Mouse (Mus musculus): ENCODE results near the gene Stk19.
"Not testable (repeated sequence)": the region's sequence is repeated elsewhere in the genome, so short reads cannot be mapped to it uniquely, and the experiment has no call there.

Gene Stk19

GRCm38 (mm10) chr17:34838785-34839184 is 2.0 kb upstream of the Stk19 start:
- no peak for DNase-seq

GRCm38 (mm10) chr17:34837464-34838324 is 949 bp upstream of the Stk19 start:
- peak; percentile 4 to 46 for DNase-seq

GRCm38 (mm10) chr17:34836155-34836855 is 440 bp downstream of the Stk19 start:
- no peak for DNase-seq

- not testable (repeated sequence) for DNase-seq
Observed at GRCm38 (mm10) chr17:34830776-34831175, 6.0 kb downstream of the Stk19 start.

- DNase-seq: no peak
Observed at GRCm38 (mm10) chr17:34814818-34815370, 21.9 kb downstream of the Stk19 start.

- peak; percentile 32 to 39 for DNase-seq
Observed at GRCm38 (mm10) chr17:34813747-34814146, 23.0 kb downstream of the Stk19 start.

GRCm38 (mm10) chr17:34811275-34811674 is 25.5 kb downstream of the Stk19 start:
- no peak for DNase-seq

- DNase-seq: not testable (repeated sequence)
Observed at GRCm38 (mm10) chr17:34810811-34811210, 25.9 kb downstream of the Stk19 start.

- DNase-seq: not testable (repeated sequence)
Observed at GRCm38 (mm10) chr17:34810411-34810810, 26.3 kb downstream of the Stk19 start.

- no peak for DNase-seq
Observed at GRCm38 (mm10) chr17:34808599-34809205, 28.0 kb downstream of the Stk19 start.

GRCm38 (mm10) chr17:34807176-34807575 is 29.6 kb downstream of the Stk19 start:
- no peak for DNase-seq

- no peak for DNase-seq
Observed at GRCm38 (mm10) chr17:34804871-34805562, 31.7 kb downstream of the Stk19 start.

GRCm38 (mm10) chr17:34804301-34804700 is 32.4 kb downstream of the Stk19 start, which contains the start of gene Cyp21a1:
Cyp21a1 (minus strand) TSS chr17:34804561.
- not testable (repeated sequence) for DNase-seq

GRCm38 (mm10) chr17:34803367-34803766 is 33.4 kb downstream of the Stk19 start:
- DNase-seq: not testable (repeated sequence)

GRCm38 (mm10) chr17:34802756-34803155 is 34.0 kb downstream of the Stk19 start:
- DNase-seq: not testable (repeated sequence)

GRCm38 (mm10) chr17:34800781-34801305 is 35.9 kb downstream of the Stk19 start:
- DNase-seq: not testable (repeated sequence)

- no peak for DNase-seq
Observed at GRCm38 (mm10) chr17:34799531-34799925, 37.2 kb downstream of the Stk19 start.

GRCm38 (mm10) chr17:34798866-34799530 is 37.7 kb downstream of the Stk19 start:
- DNase-seq: no peak

- DNase-seq: not testable (repeated sequence)
Observed at GRCm38 (mm10) chr17:34798071-34798470, 38.7 kb downstream of the Stk19 start.

- not testable (repeated sequence) for DNase-seq
Observed at GRCm38 (mm10) chr17:34797211-34797995, 39.3 kb downstream of the Stk19 start.

Measured in thymus, postnatal 36 days (tissue).